Mouse (Mus musculus): Measurements from ENCODE around the gene Cldn24. TPM values are rescaled to one million over a fixed set of nuclear protein-coding genes. Genes with fewer than 3 reads are reported as not detected.

Gene Cldn24
- polyA plus RNA-seq, 1 experiment from 2014 or later, result not detected

DNA sequence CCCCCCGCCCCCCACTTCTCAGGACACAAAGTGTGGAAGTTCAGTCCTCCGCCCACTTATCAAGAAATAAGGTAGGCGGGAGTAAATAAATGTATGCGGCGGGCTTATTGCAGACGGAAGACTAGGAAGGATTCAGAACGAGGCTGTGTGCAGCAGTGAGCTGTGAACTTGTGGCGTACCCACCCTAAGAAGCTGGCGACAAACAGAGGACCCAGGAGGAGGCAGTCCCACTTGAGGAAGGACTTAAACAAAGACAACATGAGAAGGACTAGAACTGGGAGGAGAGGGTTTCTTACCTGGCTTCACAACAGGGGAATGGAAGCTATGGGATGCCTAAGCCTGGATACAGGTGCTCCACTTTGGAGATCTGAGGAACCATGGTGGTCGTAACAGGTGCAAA lies 21.7 kb downstream of the Cldn24 start:
- peaks cover 91% of the 10 kb centered on the region for H3K36me3 ChIP-seq
- 94% methylated on average over 10 of the region's 10 CpGs for WGBS

DNA sequence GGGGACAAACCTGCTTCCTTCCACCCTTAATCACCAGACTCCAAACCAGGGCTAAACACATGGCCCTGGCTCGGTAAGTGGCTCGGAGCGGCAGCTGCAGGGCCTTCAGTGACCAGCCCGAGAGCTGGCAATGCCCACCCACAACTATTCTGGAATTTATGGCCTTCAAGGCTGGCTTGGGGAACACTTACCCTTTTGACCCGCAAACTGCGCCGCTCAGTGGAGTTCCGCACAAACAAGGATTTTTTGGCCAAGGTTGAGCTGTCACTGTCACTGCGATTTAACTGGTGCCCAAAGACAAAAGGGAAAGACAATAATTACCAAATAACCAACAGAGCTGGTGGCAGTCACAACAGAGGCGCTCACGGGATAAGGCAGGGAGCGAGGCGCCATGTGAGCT lies 24.0 kb downstream of the Cldn24 start:
- H3K36me3 ChIP-seq, result peaks cover 92% of the 10 kb centered on the region
- WGBS, result 90% methylated on average over 13 of the region's 13 CpGs

More for the DNA sequence above, 21.7 kb downstream of the Cldn24 start:
- Histone ChIP-seq H3K4me1 (no peaks in the 10 kb centered on the region), H3K4me3 (no peak overlapping the region), H3K9me3 (no peaks in the 10 kb centered on the region), H3K27ac (no peak overlapping the region), H3K27me3 (ENCODE audit: insufficient read depth, poor library complexity, severe bottlenecking) (no peaks in the 10 kb centered on the region)
- DNase-seq (ENCODE audit: low spot score), result no peak

DNA sequence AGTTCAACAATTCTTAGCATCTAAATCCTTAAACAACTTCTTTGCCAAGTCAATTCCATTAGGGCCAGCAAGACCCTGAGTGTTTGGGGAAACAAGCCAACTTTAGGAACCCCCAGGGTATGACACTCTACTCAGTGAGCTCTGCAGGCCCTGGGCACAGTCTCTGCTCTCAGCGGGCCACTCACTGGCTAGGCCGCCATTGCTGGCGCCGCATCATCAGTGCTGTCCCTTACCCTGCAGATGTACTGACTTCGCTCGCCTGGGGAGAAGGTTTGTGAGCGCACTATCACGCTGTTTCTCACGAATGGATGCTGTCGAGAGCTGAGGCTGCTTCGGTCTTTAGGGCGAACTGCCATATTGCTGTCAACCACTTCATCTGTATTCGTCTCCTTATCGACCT lies 25.2 kb downstream of the Cldn24 start:
- no peak overlapping the region for H3K4me3 ChIP-seq
- H3K27me3 ChIP-seq (ENCODE audit: insufficient read depth, poor library complexity, severe bottlenecking), result no peaks in the 10 kb centered on the region
- H3K36me3 ChIP-seq, result peaks cover 92% of the 10 kb centered on the region
- 90% methylated on average over 14 of the region's 14 CpGs for WGBS
- H3K9me3 ChIP-seq, result no peaks in the 10 kb centered on the region
- H3K27ac ChIP-seq, result no peak overlapping the region
- H3K4me1 ChIP-seq, result peaks cover 6% of the 10 kb centered on the region; the same call in 1 of the 2 replicates
- no peak for DNase-seq (ENCODE audit: low spot score)

More for the DNA sequence above, 24.0 kb downstream of the Cldn24 start:
- Histone ChIP-seq H3K27ac (no peak overlapping the region), H3K27me3 (ENCODE audit: insufficient read depth, poor library complexity, severe bottlenecking) (no peaks in the 10 kb centered on the region), H3K4me3 (no peak overlapping the region), H3K9me3 (no peaks in the 10 kb centered on the region), H3K4me1 (no peaks in the 10 kb centered on the region)
- no peak for DNase-seq (ENCODE audit: low spot score)

DNA sequence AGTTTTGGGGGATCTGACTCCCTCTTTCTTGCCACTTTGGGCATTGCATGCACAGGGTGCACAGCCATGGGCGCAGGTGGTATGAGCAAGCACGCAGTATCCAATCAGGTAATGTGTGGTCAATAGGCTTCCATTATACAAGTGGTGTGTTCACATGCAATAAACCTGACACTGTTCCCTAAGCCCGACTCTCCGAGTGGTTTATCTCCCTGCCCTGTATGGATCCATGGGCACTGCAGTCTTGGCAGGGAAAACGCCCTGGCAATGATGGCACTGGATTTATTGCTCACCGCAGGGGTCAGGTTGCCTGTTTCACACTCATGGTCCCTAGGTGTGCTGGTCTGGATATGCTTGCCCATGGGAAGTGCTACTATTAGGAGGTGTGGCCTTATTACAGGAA lies 26.0 kb downstream of the Cldn24 start:
- 94% methylated on average over 6 of the region's 6 CpGs for WGBS
- Histone ChIP-seq H3K36me3 (peaks cover 91% of the 10 kb centered on the region), H3K4me1 (peaks cover 9% of the 10 kb centered on the region; the same call in 1 of the 2 replicates), H3K4me3 (no peak overlapping the region), H3K27me3 (ENCODE audit: insufficient read depth, poor library complexity, severe bottlenecking) (no peaks in the 10 kb centered on the region), H3K27ac (no peak overlapping the region), H3K9me3 (no peaks in the 10 kb centered on the region)
- DNase-seq (ENCODE audit: low spot score), result no peak

DNA sequence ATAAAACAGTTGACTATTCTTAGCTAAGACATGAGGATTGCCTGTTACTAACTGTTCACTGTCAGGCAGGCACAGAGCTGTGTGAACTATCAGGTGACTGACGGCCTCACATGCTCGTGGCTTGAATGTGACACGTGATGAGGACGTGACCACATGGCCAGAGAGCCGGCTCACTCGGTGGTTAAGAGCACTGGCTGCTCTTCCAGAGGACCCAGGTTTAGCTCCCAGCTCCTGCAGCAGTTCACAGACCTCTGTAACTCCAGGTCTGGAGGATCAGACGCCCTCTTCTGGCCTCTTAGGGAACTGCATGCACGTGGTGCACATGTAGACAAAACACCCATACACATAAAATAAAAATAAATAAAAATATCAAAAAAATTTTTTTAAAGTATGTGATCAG lies 27.9 kb downstream of the Cldn24 start:
- Histone ChIP-seq H3K4me1 (peaks cover 9% of the 10 kb centered on the region; the same call in 1 of the 2 replicates), H3K4me3 (no peak overlapping the region), H3K36me3 (peaks cover 93% of the 10 kb centered on the region), H3K27me3 (ENCODE audit: insufficient read depth, poor library complexity, severe bottlenecking) (no peaks in the 10 kb centered on the region), H3K9me3 (no peaks in the 10 kb centered on the region), H3K27ac (no peak overlapping the region)
- no peak for DNase-seq (ENCODE audit: low spot score)
- WGBS, result 76% methylated on average over 8 of the region's 8 CpGs

DNA sequence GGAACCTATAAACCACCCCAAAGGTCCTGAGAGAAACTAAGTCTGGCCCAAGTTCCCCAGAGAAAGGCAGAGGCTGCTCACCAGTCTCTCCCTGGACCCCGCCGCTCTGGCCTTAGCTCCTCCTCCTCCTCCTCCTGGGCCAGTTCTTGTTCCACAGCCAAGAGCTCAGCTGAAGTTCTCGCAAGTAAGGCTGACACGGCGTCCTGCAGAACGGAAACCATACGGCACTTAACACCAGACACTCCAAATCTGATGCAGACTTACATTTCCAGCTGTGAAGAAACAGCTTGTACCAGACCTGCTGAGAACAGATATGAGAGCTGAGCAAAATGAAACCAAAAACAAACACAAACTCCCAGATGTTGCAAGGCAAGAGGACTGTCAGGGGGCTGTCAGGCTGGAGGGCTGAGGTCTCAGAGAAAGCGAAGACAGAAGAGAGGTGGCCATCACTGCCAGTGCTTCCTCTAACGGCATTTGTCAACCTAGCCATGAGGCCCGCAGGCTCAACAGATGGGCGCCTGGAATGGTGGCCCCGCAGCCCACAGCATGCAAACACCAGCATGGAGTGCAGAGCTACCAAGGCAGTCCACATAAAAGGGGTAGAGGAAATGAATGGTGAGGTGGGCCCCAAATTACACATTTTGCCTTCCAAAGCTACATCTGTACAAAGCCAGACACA lies 30.0 kb downstream of the Cldn24 start:
- Histone ChIP-seq H3K4me3 (no peak overlapping the region), H3K9me3 (no peaks in the 10 kb centered on the region), H3K27ac (0 out of 2 replicates have a peak overlapping the region, but pooled peaks have one; percentile 11), H3K27me3 (ENCODE audit: insufficient read depth, poor library complexity, severe bottlenecking) (no peaks in the 10 kb centered on the region), H3K4me1 (peaks cover 9% of the 10 kb centered on the region; the same call in 1 of the 2 replicates), H3K36me3 (peaks cover 91% of the 10 kb centered on the region)
- WGBS, result 55% methylated on average over 12 of the region's 12 CpGs
- no peak for DNase-seq (ENCODE audit: low spot score)

DNA sequence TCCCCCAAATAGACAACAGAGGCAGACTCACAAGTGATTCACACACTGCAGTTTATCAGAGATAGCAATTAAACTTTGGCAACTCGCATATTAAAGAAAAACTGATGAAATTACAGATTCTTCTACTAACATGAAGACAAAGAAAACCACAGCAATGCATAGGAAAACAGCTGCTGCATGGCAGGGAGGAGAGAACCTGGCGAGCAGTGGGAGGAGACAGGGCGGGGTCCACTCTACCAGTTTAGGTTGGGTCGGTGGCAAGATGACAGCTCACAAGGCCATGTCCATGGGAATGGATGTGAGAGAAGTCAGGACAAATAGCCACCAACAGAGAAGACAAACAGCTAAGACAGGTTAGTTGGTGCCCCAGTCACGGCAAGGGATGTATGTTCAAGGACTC lies 30.8 kb downstream of the Cldn24 start:
- Histone ChIP-seq H3K9me3 (no peaks in the 10 kb centered on the region), H3K4me1 (peaks cover 9% of the 10 kb centered on the region; the same call in 1 of the 2 replicates), H3K4me3 (no peak overlapping the region), H3K27ac (no peak overlapping the region), H3K27me3 (ENCODE audit: insufficient read depth, poor library complexity, severe bottlenecking) (no peaks in the 10 kb centered on the region), H3K36me3 (peaks cover 88% of the 10 kb centered on the region)
- no peak for DNase-seq (ENCODE audit: low spot score)
- 82% methylated on average over 5 of the region's 5 CpGs for WGBS

DNA sequence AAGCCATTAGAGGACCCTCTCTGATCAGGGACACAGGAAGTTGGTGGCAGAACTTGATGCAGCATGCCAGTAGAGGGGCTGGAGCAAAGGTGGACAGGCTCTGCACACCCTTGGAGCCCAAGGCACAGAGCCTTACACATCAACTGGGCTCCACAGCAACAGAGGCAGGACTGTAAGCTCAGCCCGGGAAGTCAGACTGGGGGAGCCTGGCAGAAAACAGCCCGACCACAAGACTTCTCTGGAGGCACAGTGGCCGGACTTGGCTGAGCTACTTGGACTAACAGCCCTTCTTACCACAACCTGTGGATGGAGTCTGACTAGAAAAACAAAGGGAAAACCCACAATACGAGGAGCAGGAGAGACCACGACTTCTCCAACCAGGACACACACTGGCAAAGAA lies 31.4 kb downstream of the Cldn24 start:
- Histone ChIP-seq H3K27me3 (ENCODE audit: insufficient read depth, poor library complexity, severe bottlenecking) (no peaks in the 10 kb centered on the region), H3K27ac (no peak overlapping the region), H3K4me1 (peaks cover 9% of the 10 kb centered on the region; the same call in 1 of the 2 replicates), H3K4me3 (no peak overlapping the region), H3K9me3 (no peaks in the 10 kb centered on the region), H3K36me3 (peaks cover 88% of the 10 kb centered on the region)
- DNase-seq (ENCODE audit: low spot score), result no peak
- WGBS, result 94% methylated on average over 5 of the region's 5 CpGs

DNA sequence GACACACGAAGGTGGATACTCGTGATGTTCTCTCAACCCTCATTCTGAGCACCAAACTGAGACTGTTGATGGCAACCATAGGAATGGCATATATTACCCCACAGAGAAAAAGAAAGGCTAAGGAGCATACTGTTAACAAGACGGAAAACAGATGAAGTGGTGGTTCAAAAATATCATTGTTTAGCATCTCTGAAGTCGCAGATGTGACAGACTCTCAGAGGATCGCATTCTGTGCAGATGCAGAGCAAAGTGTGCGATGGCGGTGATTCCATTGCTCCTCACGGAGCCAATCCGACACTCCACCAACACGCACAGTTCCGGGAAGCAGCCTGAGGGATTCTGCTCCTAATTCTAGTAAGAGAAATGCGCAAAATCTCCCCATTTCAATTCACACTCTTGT lies 37.3 kb downstream of the Cldn24 start:
- Histone ChIP-seq H3K27ac (no peak overlapping the region), H3K36me3 (peaks cover 87% of the 10 kb centered on the region), H3K4me1 (no peaks in the 10 kb centered on the region), H3K9me3 (no peaks in the 10 kb centered on the region), H3K27me3 (ENCODE audit: insufficient read depth, poor library complexity, severe bottlenecking) (no peaks in the 10 kb centered on the region), H3K4me3 (no peak overlapping the region)
- 92% methylated on average over 12 of the region's 12 CpGs for WGBS
- no peak for DNase-seq (ENCODE audit: low spot score)

DNA sequence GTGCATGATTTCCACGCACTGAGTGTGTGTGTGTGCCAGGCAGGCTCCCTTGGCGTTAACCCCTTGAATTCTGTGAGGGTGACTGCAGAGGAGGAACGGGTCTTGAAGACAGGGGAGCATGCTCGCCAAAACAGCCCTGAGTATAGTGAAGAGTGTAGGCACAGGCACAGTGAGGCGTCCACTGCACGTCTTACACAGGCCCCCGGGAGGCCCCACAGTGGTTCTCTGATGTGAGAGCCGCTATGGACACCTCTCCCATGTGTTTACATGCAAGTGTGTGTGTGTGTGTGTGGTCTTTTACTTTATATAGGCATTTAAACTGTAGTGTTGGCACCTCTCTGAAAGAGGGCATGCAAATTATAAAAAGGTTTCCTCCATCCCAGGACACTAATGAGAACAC lies 44.6 kb downstream of the Cldn24 start:
- H3K27ac ChIP-seq, result no peak overlapping the region
- H3K9me3 ChIP-seq, result no peaks in the 10 kb centered on the region
- 84% methylated on average over 8 of the region's 8 CpGs for WGBS
- H3K36me3 ChIP-seq, result peaks cover 80% of the 10 kb centered on the region
- no peaks in the 10 kb centered on the region for H3K27me3 ChIP-seq (ENCODE audit: insufficient read depth, poor library complexity, severe bottlenecking)
- no peaks in the 10 kb centered on the region for H3K4me1 ChIP-seq
- DNase-seq (ENCODE audit: low spot score), result no peak
- no peak overlapping the region for H3K4me3 ChIP-seq

DNA sequence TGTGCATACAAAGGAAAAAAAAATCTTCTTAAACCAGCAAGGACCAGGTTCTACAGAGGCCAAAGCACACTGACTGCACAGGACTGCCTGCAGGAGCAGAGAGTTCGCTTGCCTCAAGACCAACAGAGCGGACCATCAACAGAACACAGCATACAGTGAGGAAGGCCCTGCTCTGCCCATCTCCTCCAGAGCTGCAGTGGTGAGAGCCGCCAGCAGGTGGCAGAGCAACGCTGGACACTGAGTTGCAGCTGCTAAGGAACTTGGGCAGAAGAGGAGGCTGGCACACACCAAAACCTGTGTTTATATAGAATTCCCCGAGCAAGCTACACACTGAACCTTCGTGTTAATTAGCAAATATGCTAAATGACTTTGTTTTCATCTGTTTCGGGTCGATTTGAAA lies 45.1 kb downstream of the Cldn24 start:
- 30% methylated on average over 8 of the region's 8 CpGs for WGBS
- Histone ChIP-seq H3K4me3 (no peak overlapping the region), H3K27me3 (ENCODE audit: insufficient read depth, poor library complexity, severe bottlenecking) (no peaks in the 10 kb centered on the region), H3K4me1 (no peaks in the 10 kb centered on the region), H3K27ac (no peak overlapping the region), H3K9me3 (no peaks in the 10 kb centered on the region), H3K36me3 (peaks cover 75% of the 10 kb centered on the region)
- DNase-seq (ENCODE audit: low spot score), result peak; percentile 83

Data from heart, embryonic 10.5 days (tissue).